Mouse (Mus musculus): ENCODE results near the gene Gm11099. TPM values are rescaled to one million over a fixed set of nuclear protein-coding genes. Genes with fewer than 3 reads are reported as not detected.

Gene Gm11099
- polyA plus RNA-seq (2014; fragmentation: Illumina TruSeq; extraction: RNeasy Lipid Tissue Mini Kit (QIAGEN cat#74804); ENCODE audit: low read depth, low replicate concordance), result not detected

DNA sequence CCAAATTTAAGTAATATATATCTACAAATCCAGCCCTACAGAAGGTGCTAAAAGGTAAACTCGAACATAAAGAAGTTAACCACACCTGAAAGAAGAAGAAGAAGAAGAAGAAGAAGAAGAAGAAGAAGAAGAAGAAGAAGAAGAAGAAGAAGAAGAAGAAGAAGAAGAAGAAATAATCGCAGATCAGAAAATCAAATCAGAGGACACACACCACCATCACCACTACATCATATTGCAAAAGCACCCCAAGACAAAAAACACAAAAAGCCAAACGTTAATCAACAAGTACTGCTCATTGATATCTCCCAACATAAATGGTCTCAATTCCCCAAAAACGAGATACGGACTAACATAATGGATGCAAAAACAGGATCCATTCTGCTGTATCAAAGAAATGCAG lies at the start of gene Gm11099:
Gm11099 (plus strand) TSS at position 301 of the 400 bp plus-strand sequence.

